Mouse (Mus musculus): ENCODE measurements around the gene Slc6a16. TPM values are rescaled to one million over a fixed set of nuclear protein-coding genes. Genes with fewer than 3 reads are reported as not detected.

Gene Slc6a16
- polyA plus RNA-seq, 1 experiment from 2014 or later, result not detected

- Histone ChIP-seq H3K4me3 (replicated peaks) (no peak overlapping the region), H3K36me3 (peaks cover 9% of the 10 kb centered on the region; the same call in 1 of the 2 replicates), H3K4me2 (replicated peaks) (peak overlapping the region; percentile 30), H3K27ac (no peak overlapping the region), H3K4me1 (replicated peaks) (peaks cover 6% of the 10 kb centered on the region), H3K9me3 (no peaks in the 10 kb centered on the region), H3K27me3 (replicated peaks) (no peaks in the 10 kb centered on the region), H3K9ac (no peak overlapping the region)
- WGBS, result 10% methylated on average over 17 of the region's 17 CpGs
- ATAC-seq, result peak; percentile 81
These were observed 64.4 kb downstream of the Slc6a16 start for GRCm38 (mm10) chr7:45305275-45305674.

GRCm38 (mm10) chr7:45308551-45309240, 67.8 kb downstream of the Slc6a16 start:
- no peak overlapping the region for H3K27ac ChIP-seq
- H3K4me3 ChIP-seq (replicated peaks), result no peak overlapping the region
- peaks cover 2% of the 10 kb centered on the region; the same call in 1 of the 2 replicates for H3K36me3 ChIP-seq
- no peak overlapping the region for H3K4me2 ChIP-seq (replicated peaks)
- 68% methylated on average over 15 of the region's 15 CpGs for WGBS
- H3K27me3 ChIP-seq (replicated peaks), result no peaks in the 10 kb centered on the region
- no peaks in the 10 kb centered on the region for H3K9me3 ChIP-seq
- ATAC-seq, result no peak
- H3K9ac ChIP-seq, result no peak overlapping the region
- H3K4me1 ChIP-seq (replicated peaks), result peaks cover 14% of the 10 kb centered on the region

DNA sequence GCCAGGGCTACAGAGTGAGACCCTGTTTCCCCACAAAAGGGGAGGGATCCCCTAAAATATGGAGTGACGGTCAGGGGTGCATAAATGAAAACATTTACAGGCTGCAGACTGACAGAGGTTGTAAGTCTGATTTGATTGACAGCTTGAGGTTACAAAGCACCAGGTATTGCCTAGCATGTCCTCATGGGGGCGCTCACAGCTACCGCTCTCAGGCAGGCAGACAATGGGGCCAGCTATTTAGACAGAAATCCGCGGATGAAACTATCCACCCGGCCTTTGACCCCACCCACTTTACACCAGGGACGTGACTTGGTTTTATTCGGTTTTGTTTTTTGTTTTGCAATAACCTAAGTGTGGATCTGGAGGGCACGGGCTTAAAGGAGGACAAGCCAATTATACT, 68.6 kb downstream of the Slc6a16 start:
- Histone ChIP-seq H3K27me3 (replicated peaks) (no peaks in the 10 kb centered on the region), H3K4me1 (replicated peaks) (peaks cover 16% of the 10 kb centered on the region), H3K36me3 (peaks cover 2% of the 10 kb centered on the region; the same call in 1 of the 2 replicates), H3K9ac (no peak overlapping the region), H3K9me3 (no peaks in the 10 kb centered on the region), H3K27ac (no peak overlapping the region), H3K4me2 (replicated peaks) (no peak overlapping the region), H3K4me3 (replicated peaks) (no peak overlapping the region)
- 18% methylated on average over 9 of the region's 9 CpGs for WGBS
- no peak for ATAC-seq

GRCm38 (mm10) chr7:45312023-45312422, 71.1 kb downstream of the Slc6a16 start:
- Histone ChIP-seq H3K4me1 (replicated peaks) (peaks cover 13% of the 10 kb centered on the region; the same call in 1 of the 2 replicates), H3K27ac (no peak overlapping the region), H3K4me2 (replicated peaks) (0 out of 2 replicates have a peak overlapping the region, but pooled peaks have one; percentile 6), H3K36me3 (peaks cover 2% of the 10 kb centered on the region; the same call in 1 of the 2 replicates), H3K9ac (no peak overlapping the region), H3K9me3 (no peaks in the 10 kb centered on the region), H3K27me3 (replicated peaks) (no peaks in the 10 kb centered on the region), H3K4me3 (replicated peaks) (no peak overlapping the region)
- WGBS, result 24% methylated on average over 8 of the region's 8 CpGs
- peak; percentile 37; the same call in 1 of the 2 replicates for ATAC-seq

GRCm38 (mm10) chr7:45312686-45313453, 72.0 kb downstream of the Slc6a16 start:
- Histone ChIP-seq H3K9me3 (no peaks in the 10 kb centered on the region), H3K36me3 (peaks cover 2% of the 10 kb centered on the region; the same call in 1 of the 2 replicates), H3K27me3 (replicated peaks) (no peaks in the 10 kb centered on the region), H3K9ac (no peak overlapping the region), H3K4me3 (replicated peaks) (no peak overlapping the region), H3K4me1 (replicated peaks) (peaks cover 13% of the 10 kb centered on the region; the same call in 1 of the 2 replicates), H3K27ac (peak overlapping the region; percentile 57), H3K4me2 (replicated peaks) (no peak overlapping the region)
- ATAC-seq, result no peak
- 14% methylated on average over 10 of the region's 10 CpGs for WGBS

DNA sequence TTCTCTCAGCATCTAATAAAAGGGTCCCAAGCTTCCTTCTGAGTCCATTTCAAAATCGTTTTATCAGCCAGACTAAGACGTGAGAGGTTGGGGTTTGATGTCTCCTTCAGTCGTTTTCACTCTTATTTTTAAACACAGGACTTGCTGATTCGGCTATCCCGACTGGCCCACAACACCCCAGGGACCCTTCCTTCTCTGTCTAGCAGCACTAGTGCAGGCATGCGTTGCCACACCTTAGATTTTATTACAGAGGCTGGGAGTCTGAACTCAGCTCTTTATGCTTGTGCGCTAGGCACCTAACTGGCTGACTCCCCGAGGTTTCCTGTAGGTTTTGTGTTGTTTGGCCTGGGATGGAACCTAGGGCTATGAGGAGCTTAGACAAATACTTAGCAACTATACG, 72.6 kb downstream of the Slc6a16 start:
- H3K4me1 ChIP-seq (replicated peaks), result peaks cover 13% of the 10 kb centered on the region; the same call in 1 of the 2 replicates
- H3K27ac ChIP-seq, result peak overlapping the region; percentile 57
- no peak overlapping the region for H3K4me3 ChIP-seq (replicated peaks)
- no peak overlapping the region for H3K4me2 ChIP-seq (replicated peaks)
- H3K27me3 ChIP-seq (replicated peaks), result no peaks in the 10 kb centered on the region
- H3K36me3 ChIP-seq, result peaks cover 2% of the 10 kb centered on the region; the same call in 1 of the 2 replicates
- H3K9ac ChIP-seq, result no peak overlapping the region
- peak; percentile 64; the same call in 1 of the 2 replicates for ATAC-seq
- no peaks in the 10 kb centered on the region for H3K9me3 ChIP-seq
- 33% methylated on average over 9 of the region's 9 CpGs for WGBS

DNA sequence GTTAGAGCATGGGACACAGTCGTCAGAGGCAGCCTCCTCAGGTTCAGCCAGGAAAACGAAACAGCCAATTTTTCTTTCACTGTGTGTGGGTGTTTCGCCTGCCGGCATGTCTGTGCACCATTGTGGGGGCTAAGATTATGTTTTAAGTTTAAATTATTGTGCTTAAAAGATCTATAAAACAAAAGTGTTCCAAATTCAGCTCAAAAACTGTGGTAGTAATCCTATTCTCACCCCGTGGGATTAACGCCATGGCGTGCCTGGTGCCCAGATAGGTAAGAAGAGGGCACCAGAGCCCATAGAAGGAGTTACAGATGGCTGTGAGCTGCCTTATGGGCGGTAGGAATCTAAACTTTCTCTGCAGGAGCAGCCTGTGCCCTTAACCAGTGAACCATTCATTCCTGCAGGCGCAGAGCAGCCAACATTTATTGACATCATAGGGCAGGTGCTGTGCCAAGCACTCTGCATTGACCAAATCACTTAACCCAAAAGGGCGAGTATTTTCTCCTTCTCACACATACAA, 74.4 kb downstream of the Slc6a16 start:
- WGBS, result 82% methylated on average over 10 of the region's 10 CpGs
- H3K9ac ChIP-seq, result no peak overlapping the region
- no peak overlapping the region for H3K27ac ChIP-seq
- H3K36me3 ChIP-seq, result peaks cover under 1% of the 10 kb centered on the region; the same call in 1 of the 2 replicates
- H3K27me3 ChIP-seq (replicated peaks), result no peaks in the 10 kb centered on the region
- H3K9me3 ChIP-seq, result no peaks in the 10 kb centered on the region
- H3K4me2 ChIP-seq (replicated peaks), result no peak overlapping the region
- peaks cover 10% of the 10 kb centered on the region; the same call in 1 of the 2 replicates for H3K4me1 ChIP-seq (replicated peaks)
- H3K4me3 ChIP-seq (replicated peaks), result no peak overlapping the region
- ATAC-seq, result no peak

DNA sequence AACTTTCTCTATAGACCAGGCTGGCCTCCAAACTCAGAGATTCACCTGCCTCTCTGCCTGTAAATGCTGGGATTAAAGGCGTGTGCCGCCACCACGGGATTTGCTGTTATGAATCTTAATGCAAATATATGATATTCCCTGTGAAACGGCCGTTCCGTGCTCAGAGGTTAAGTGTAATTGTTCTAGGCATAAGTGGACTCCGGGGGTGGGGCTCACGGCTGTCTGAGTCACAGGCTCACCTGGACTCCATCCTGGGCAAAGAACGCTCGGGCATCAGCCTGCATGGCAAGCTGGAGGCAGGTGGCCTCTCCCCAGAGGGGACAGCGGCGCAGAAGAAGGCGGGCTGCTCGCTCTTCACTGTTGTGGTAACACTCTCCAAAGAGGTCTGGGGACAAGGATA, 75.7 kb downstream of the Slc6a16 start:
- Histone ChIP-seq H3K27ac (no peak overlapping the region), H3K4me1 (replicated peaks) (peaks cover 10% of the 10 kb centered on the region; the same call in 1 of the 2 replicates), H3K9me3 (no peaks in the 10 kb centered on the region), H3K36me3 (no peaks in the 10 kb centered on the region), H3K27me3 (replicated peaks) (no peaks in the 10 kb centered on the region), H3K9ac (no peak overlapping the region), H3K4me2 (replicated peaks) (no peak overlapping the region), H3K4me3 (replicated peaks) (no peak overlapping the region)
- WGBS, result 85% methylated on average over 14 of the region's 14 CpGs
- peak; percentile 29 for ATAC-seq

DNA sequence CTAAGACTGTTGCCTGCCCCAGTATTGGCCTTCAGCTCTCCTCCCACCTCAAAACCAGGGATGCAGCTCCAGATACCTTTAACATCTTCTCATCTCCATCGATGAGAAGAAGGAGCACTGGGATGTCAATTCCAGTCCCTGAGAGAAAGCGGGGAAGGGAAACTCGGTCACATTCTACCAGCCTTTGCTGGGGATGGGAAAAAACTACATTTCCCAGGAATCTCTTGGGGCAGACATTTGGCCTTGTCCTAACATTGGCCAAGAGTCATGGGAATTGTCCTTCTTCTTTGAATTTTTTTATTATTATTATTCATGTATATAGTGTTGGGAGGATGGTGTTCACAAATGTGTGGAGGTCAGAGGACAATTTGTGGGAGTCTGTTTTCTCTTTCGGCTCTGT, 81.4 kb downstream of the Slc6a16 start:
- WGBS, result 85% methylated on average over 4 of the region's 4 CpGs
- Histone ChIP-seq H3K36me3 (peaks cover 23% of the 10 kb centered on the region), H3K9ac (no peak overlapping the region), H3K4me2 (replicated peaks) (no peak overlapping the region), H3K27ac (0 out of 2 replicates have a peak overlapping the region, but pooled peaks have one; percentile 49), H3K4me1 (replicated peaks) (0 out of 2 replicates have a peak, but pooled peaks cover 3% of the 10 kb centered on the region), H3K9me3 (no peaks in the 10 kb centered on the region), H3K27me3 (replicated peaks) (no peaks in the 10 kb centered on the region), H3K4me3 (replicated peaks) (no peak overlapping the region)
- no peak for ATAC-seq

Other genes with a start within 250 kb of the Slc6a16 start
- 89.9 and 99.6 TPM in 2 replicates for gene Irf3, start 243.4 kb upstream of the Slc6a16 start, polyA plus RNA-seq (2015; fragmentation: Nextera tagmentation; extraction: Ambion mirVana)
- gene Bcl2l12, start 242.4 kb upstream of the Slc6a16 start, polyA plus RNA-seq (2015; fragmentation: Nextera tagmentation; extraction: Ambion mirVana), result 37.3 and 43.6 TPM in 2 replicates
- gene Scaf1, start 224.7 kb upstream of the Slc6a16 start, polyA plus RNA-seq (2015; fragmentation: Nextera tagmentation; extraction: Ambion mirVana), result 32.0 and 33.6 TPM in 2 replicates
- gene Rras, start 223.1 kb upstream of the Slc6a16 start, polyA plus RNA-seq (2015; fragmentation: Nextera tagmentation; extraction: Ambion mirVana), result 57.6 and 61.0 TPM in 2 replicates
- gene Prr12, start 188.2 kb upstream of the Slc6a16 start, polyA plus RNA-seq (2015; fragmentation: Nextera tagmentation; extraction: Ambion mirVana), result 7.1 and 8.7 TPM in 2 replicates
- 49.5 and 50.5 TPM in 2 replicates for gene Nosip, start 178.7 kb upstream of the Slc6a16 start, polyA plus RNA-seq (2015; fragmentation: Nextera tagmentation; extraction: Ambion mirVana)
- 29.2 and 29.5 TPM in 2 replicates for gene Prrg2, start 178.4 kb upstream of the Slc6a16 start, polyA plus RNA-seq (2015; fragmentation: Nextera tagmentation; extraction: Ambion mirVana)
- 265 and 267 TPM in 2 replicates for gene Rcn3, start 148.9 kb upstream of the Slc6a16 start, polyA plus RNA-seq (2015; fragmentation: Nextera tagmentation; extraction: Ambion mirVana)
- 153 and 168 TPM in 2 replicates for gene Fcgrt, start 137.2 kb upstream of the Slc6a16 start, polyA plus RNA-seq (2015; fragmentation: Nextera tagmentation; extraction: Ambion mirVana)
- gene Rps11, start 116.6 kb upstream of the Slc6a16 start, polyA plus RNA-seq (2015; fragmentation: Nextera tagmentation; extraction: Ambion mirVana), result 1,711 TPM in 2 replicates
- 1,301 and 1,445 TPM in 2 replicates for gene Rpl13a, start 112.3 kb upstream of the Slc6a16 start, polyA plus RNA-seq (2015; fragmentation: Nextera tagmentation; extraction: Ambion mirVana)
- 0.24 and 0.28 TPM in 2 replicates for gene Gm45713, start 104.9 kb upstream of the Slc6a16 start, polyA plus RNA-seq (2015; fragmentation: Nextera tagmentation; extraction: Ambion mirVana)
- gene Flt3l, start 104.7 kb upstream of the Slc6a16 start, polyA plus RNA-seq (2015; fragmentation: Nextera tagmentation; extraction: Ambion mirVana), result 1.8 and 2.0 TPM in 2 replicates
- gene Pih1d1, start 86.8 kb upstream of the Slc6a16 start, polyA plus RNA-seq (2015; fragmentation: Nextera tagmentation; extraction: Ambion mirVana), result 94.1 and 98.9 TPM in 2 replicates
- 79.0 and 87.3 TPM in 2 replicates for gene Aldh16a1, start 86.5 kb upstream of the Slc6a16 start, polyA plus RNA-seq (2015; fragmentation: Nextera tagmentation; extraction: Ambion mirVana)
- gene Slc17a7, start 77.1 kb upstream of the Slc6a16 start, polyA plus RNA-seq (2015; fragmentation: Nextera tagmentation; extraction: Ambion mirVana), result 0.13 and 0.15 TPM in 2 replicates
- gene Gfy, start 61.5 kb upstream of the Slc6a16 start, polyA plus RNA-seq (2015; fragmentation: Nextera tagmentation; extraction: Ambion mirVana), result not detected in 2 replicates
- not detected in 2 replicates for gene Pth2, start 60.1 kb upstream of the Slc6a16 start, polyA plus RNA-seq (2015; fragmentation: Nextera tagmentation; extraction: Ambion mirVana)
- gene Ccdc155, start 36.2 kb upstream of the Slc6a16 start, polyA plus RNA-seq (2015; fragmentation: Nextera tagmentation; extraction: Ambion mirVana), result 0.61 and 0.69 TPM in 2 replicates
- gene Dkkl1, start 28.9 kb upstream of the Slc6a16 start, polyA plus RNA-seq (2015; fragmentation: Nextera tagmentation; extraction: Ambion mirVana), result 1.0 and 1.1 TPM in 2 replicates
- 93.2 and 97.0 TPM in 2 replicates for gene Tead2, start 25.3 kb upstream of the Slc6a16 start, polyA plus RNA-seq (2015; fragmentation: Nextera tagmentation; extraction: Ambion mirVana)
- 3.5 and 3.6 TPM in 2 replicates for gene Cd37, start 2.0 kb upstream of the Slc6a16 start, polyA plus RNA-seq (2015; fragmentation: Nextera tagmentation; extraction: Ambion mirVana)
- not detected in 2 replicates for gene Slc6a21, start 36.4 kb downstream of the Slc6a16 start, polyA plus RNA-seq (2015; fragmentation: Nextera tagmentation; extraction: Ambion mirVana)
- gene Trpm4, start 92.7 kb downstream of the Slc6a16 start, polyA plus RNA-seq (2015; fragmentation: Nextera tagmentation; extraction: Ambion mirVana), result 20.4 and 29.1 TPM in 2 replicates
- gene Hrc, start 94.2 kb downstream of the Slc6a16 start, polyA plus RNA-seq (2015; fragmentation: Nextera tagmentation; extraction: Ambion mirVana), result 0.97 and 1.2 TPM in 2 replicates
- gene Ppfia3, start 125.9 kb downstream of the Slc6a16 start, polyA plus RNA-seq (2015; fragmentation: Nextera tagmentation; extraction: Ambion mirVana), result 5.6 and 6.9 TPM in 2 replicates
- 1.9 and 2.4 TPM in 2 replicates for gene Lin7b, start 129.5 kb downstream of the Slc6a16 start, polyA plus RNA-seq (2015; fragmentation: Nextera tagmentation; extraction: Ambion mirVana)
- gene Snrnp70, start 154.7 kb downstream of the Slc6a16 start, polyA plus RNA-seq (2015; fragmentation: Nextera tagmentation; extraction: Ambion mirVana), result 195 and 200 TPM in 2 replicates
- gene Kcna7, start 164.6 kb downstream of the Slc6a16 start, polyA plus RNA-seq (2015; fragmentation: Nextera tagmentation; extraction: Ambion mirVana), result 0.13 and 0.19 TPM in 2 replicates
- gene Ntf5, start 172.6 kb downstream of the Slc6a16 start, polyA plus RNA-seq (2015; fragmentation: Nextera tagmentation; extraction: Ambion mirVana), result 1.7 and 2.1 TPM in 2 replicates
- gene Lhb, start 179.7 kb downstream of the Slc6a16 start, polyA plus RNA-seq (2015; fragmentation: Nextera tagmentation; extraction: Ambion mirVana), result 0.27 and 0.52 TPM in 2 replicates
- gene Gys1, start 193.8 kb downstream of the Slc6a16 start, polyA plus RNA-seq (2015; fragmentation: Nextera tagmentation; extraction: Ambion mirVana), result 39.6 and 42.4 TPM in 2 replicates
- 147 and 150 TPM in 2 replicates for gene Ruvbl2, start 197.0 kb downstream of the Slc6a16 start, polyA plus RNA-seq (2015; fragmentation: Nextera tagmentation; extraction: Ambion mirVana)
- 5,581 and 6,050 TPM in 2 replicates for gene Ftl1, start 218.8 kb downstream of the Slc6a16 start, polyA plus RNA-seq (2015; fragmentation: Nextera tagmentation; extraction: Ambion mirVana)
- gene Bax, start 225.8 kb downstream of the Slc6a16 start, polyA plus RNA-seq (2015; fragmentation: Nextera tagmentation; extraction: Ambion mirVana), result 181 and 185 TPM in 2 replicates
- gene Tulp2, start 240.8 kb downstream of the Slc6a16 start, polyA plus RNA-seq (2015; fragmentation: Nextera tagmentation; extraction: Ambion mirVana), result 1.8 and 1.9 TPM in 2 replicates
- not detected in 2 replicates for gene Gm45808, start 245.7 kb downstream of the Slc6a16 start, polyA plus RNA-seq (2015; fragmentation: Nextera tagmentation; extraction: Ambion mirVana)
- 2.6 and 2.7 TPM in 2 replicates for gene Dhdh, start 247.7 kb downstream of the Slc6a16 start, polyA plus RNA-seq (2015; fragmentation: Nextera tagmentation; extraction: Ambion mirVana)